Mouse (Mus musculus): ENCODE measurements at regions not wholly inside any gene's neighbourhood (a gene's known extent, or its start where the extent isn't known, plus 50 kb on each side); places are given as distances from the start of the nearest gene placed in this dataset.

GRCm38 (mm10) chr5:29870537-29870936, 134.8 kb upstream of the Gm5129 start:
- no peak for DNase-seq

- no peak for DNase-seq
Observed at GRCm38 (mm10) chr5:29875451-29875850, 137.5 kb upstream of the Il6 start.

- no peak for DNase-seq
Observed at GRCm38 (mm10) chr5:29887267-29887841, 125.6 kb upstream of the Il6 start.

DNA sequence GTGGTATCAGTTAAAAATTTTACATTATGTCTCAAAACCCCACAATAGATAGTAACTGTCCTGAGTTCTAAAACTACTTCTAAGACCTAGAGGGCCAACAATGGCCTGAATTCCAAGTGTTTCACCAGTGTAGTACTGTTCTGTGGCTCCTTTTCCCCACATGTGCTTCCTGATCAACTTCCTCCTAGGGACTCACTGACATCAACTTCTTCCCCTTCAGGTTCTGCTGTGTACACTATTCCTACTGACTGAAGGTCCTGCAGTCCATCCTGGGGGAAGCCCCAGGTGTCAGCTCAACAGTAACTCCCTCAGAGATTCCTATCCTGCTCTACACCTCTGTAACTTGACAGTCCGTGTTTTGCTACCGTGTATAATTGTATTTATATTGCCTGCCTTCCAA, 120.6 kb upstream of the Il6 start:
- no peak for DNase-seq

DNA sequence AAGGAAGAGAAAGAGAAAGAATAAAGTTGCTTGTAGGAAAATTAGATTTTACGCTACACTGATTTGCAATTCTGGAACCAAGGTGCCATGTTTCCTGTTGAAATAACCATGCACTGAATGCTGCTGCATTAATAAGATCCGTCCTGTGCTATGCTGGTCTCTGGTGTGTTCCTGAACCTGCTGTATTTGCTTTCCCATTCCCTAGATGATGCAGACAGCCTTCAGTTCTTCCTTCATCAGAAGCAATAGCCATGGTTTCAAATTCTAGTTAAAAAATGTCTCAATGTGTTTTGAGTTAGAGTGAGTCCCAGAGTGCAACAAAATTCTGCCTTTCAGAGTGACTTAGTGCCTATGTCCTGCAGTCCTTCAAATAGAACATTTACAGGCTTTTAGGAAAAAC, 120.1 kb upstream of the Il6 start:
- no peak for DNase-seq

DNA sequence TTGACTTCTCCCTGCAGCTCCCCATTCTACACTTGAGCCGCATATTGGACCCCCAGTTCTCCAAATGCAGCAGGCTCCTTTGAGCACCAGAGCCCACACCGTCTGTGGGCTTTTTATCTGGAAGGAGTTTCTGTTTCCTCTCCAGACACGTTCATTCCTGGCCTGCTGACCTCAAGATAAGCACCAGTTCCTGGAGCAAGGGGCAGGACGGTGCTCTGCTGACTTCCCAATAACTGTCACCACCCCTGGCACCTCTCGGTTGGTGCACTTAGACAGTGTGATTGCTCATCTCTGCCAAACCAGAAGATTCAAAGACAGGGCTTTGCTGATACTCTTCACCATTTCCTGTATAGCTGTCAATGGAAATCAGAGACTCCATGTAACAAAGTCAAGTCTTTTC, 119.1 kb upstream of the Il6 start:
- peak; percentile 4 to 7 for DNase-seq

GRCm38 (mm10) chr5:29894606-29895595, 118.0 kb upstream of the Il6 start:
- DNase-seq: peak; percentile 18 to 51

- DNase-seq: no peak
Observed at GRCm38 (mm10) chr5:29897617-29898016, 115.3 kb upstream of the Il6 start.

GRCm38 (mm10) chr5:29901716-29902115, 111.2 kb upstream of the Il6 start:
- no peak for DNase-seq

GRCm38 (mm10) chr5:29920295-29920694, 92.6 kb upstream of the Il6 start:
- no peak for DNase-seq

- DNase-seq: no peak
Observed at GRCm38 (mm10) chr5:29925527-29925926, 87.4 kb upstream of the Il6 start.

DNA sequence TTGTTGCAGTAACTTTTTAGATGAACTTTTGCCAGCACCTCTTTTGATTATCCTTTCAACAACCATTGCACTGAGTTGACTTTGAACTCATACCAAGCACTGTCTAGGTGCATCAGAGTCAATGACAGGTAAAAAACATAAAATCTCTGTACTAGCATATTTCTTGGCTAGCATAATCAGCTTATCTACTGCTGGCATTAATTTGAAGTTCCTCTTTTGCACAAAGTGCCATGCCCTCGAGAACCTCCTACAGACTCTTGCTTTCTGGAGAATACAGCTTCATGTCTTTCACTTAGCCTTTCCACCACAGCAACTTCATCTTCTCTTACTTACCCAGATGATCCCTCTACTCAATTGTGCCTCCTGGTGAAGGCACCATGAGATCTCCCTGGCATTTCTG, 85.3 kb upstream of the Il6 start:
- no peak for DNase-seq

GRCm38 (mm10) chr5:29929381-29929780, 83.5 kb upstream of the Il6 start:
- DNase-seq: no peak

DNA sequence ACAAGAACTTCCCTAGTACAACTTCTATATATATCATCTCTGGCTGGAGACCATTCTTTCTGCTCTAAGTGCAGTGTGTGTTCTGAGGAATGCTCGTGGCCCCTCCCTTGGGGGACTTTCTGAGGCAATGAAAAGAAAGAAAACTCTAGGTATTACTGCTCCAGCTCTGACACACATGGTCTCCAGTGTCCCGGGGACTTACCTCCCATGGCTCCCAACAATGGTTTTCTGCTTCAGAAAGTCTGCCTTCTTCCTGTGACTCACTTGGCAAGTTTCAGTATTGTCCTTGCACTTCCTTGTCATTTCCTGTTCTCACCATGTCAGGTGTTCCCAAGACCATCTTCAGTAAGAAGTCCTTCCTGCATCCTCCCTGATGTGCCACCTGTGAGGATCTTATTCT, 65.7 kb upstream of the Il6 start:
- DNase-seq: no peak

GRCm38 (mm10) chr5:29948161-29948560, 64.8 kb upstream of the Il6 start:
- no peak for DNase-seq

GRCm38 (mm10) chr5:29950456-29951170, 62.3 kb upstream of the Il6 start:
- no peak for DNase-seq

DNA sequence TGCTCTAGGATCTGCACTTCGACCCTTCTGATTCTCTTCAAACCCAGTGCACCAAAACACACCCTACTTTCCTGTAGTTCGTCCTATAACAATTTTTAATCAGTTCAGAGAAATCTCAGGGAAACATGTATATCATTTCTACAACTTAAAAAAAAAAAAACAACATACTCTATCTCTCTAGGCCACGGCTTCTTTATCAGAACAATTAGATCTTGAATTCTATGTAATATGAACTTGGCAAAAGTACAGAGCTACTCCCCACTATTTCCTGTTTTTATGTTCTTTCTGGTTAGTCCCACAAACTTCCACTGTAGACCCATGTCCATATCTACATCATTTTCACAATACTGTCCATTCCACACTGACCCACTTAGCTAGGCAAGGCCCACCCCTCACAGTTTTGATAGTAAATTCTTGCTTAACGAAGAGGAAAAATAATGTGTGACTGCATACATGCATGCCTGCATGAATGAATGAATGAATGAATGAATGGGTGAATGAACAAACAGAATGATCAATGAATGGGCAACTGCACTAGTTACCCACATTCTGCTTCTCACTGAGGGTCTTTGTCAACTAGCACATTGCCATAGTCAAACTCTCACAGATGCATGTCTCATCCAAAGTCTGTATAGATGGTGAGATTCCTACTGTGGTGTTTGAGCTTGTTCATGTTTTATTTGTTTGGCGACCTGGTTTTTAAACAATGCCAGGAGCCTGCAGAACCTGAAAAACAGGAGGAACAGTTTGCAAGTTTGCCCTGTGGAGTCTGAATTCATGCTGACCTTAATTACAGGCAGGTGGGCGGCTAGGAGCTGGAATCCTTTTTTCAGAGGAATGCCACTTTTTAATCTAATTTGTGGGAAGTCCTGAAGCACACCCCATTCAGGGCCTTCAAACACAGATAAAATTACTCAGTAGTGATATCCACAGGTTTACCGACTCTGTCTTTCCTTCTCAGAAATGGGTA, 61.2 kb upstream of the Il6 start:
- no peak for DNase-seq

Measured in kidney, postnatal 4 days (tissue).